Mouse (Mus musculus) thymus, postnatal 10 days (tissue): ENCODE results near the gene Olfr371.

ENCODE experiments used
- DNase-seq, 2 experiments: peaks; one replicate each; pipeline ENCODE4 v3.0.0; 2021; ENCODE audit warnings: low spot score in 2 of 2

The Olfr371 gene

DNA sequence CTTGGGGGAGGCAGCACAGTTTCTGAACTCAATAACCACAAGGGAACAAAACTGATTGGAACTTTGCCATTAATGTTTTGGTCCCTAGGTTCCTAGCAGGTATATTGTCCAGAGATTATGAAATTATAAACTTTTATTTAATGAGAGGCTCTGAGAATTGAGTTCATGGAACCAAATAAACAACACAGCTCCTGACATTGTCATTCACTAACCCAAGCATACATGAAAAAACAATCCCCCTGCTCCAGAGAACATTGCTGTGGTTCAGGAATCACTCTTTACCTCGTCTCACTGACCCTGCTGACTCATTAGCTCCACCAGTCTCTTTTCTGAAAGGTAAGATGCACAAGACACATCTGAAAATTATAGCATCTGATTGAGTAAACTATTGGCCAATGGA is at the start of gene Olfr371:
Gene Olfr371 (plus strand): TSS at position 301 of the 400 bp plus-strand sequence.
- DNase-seq: no peak

DNA sequence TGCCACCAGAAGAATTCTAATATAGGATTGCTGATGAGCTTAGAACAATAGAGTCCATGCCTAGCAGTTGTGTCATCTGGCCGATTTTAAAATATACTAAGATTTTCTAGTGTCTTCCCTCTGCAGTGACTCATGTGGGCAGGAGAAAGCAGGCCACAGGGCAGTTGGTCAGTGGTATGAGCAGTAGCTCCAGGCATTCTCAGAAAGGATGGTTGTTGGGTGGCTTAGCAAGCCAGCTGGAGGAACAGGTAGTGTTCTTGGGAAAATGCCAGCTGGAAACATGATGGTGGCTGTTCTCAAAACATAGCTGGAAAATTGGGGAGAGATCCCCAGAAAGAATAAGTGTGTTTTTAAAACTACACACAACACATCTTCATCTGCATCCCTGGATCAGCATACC is 33.4 kb upstream of the Olfr371 start:
- DNase-seq: no peak

DNA sequence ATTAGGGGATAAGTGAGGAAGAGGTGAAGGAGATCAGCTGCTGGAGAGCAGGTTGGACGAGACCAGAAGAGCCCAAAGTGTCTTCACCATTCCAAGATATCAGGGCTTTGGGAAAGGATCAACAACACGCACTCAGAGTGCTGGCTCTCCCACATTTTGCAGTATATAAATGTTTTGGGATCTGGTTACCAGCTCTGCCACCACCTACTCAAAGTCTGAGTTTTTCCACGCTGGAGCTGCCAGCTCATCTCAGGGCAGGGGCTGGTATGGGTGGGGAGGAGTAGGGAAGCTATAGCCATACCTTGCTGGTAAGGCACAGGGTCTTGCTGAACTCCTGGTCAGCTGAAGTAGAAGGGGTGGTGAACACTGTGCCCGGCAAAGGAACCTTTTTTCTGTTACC is 5.6 kb upstream of the Olfr371 start:
- DNase-seq: no peak

DNA sequence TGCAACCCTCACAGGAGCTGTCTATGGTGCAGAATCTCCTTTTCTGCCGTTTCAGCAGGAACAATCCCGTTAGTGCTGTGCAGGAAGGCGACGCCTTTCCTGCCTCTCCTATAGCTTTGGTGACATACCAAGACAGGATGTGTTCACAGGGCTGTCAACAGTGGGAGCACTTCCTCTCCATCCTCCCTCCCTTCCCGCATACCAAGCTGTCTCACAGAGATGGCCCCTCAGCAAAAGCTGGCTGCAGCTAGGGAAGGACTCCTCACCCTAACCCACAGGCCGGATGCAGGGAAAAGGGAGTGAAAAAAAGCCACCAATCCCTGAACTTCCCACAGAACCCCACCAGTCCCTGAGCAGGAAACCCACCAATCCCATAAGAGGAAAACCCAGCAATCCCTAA is 4.8 kb upstream of the Olfr371 start:
- DNase-seq: no peak

DNA sequence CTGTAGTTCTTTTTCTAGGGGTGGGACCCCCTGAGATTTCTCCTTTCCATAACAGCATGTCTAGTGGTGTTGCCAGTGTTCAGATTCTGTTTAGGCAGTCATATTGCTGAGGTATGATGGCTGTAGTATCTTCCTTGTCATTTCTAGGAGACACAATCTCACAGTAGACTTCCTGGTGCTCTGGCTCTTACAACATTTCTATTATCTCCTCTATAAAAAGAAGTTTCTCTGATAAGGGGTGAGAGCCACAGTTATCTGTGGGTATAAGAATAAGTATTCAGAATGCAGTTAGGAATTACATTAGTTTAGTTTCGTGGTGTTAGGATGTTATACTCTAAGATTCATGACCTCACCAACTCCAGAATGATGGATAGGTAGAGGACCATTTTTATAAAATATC is 1.5 kb downstream of the Olfr371 start:
- DNase-seq: no peak
